Mouse (Mus musculus): ENCODE data around the gene Csdc2. TPM values are rescaled to one million over a fixed set of nuclear protein-coding genes. Genes with fewer than 3 reads are reported as not detected.

Gene Csdc2
- polyA plus RNA-seq, 1 experiment from 2014 or later: 48.0 TPM

GRCm38 (mm10) chr15:81928277-81928676 is 8.3 kb upstream of the Csdc2 start:
- no peak for ATAC-seq (ENCODE audit: low FRiP score)
- Histone ChIP-seq H3K4me2 (replicated peaks) (no peak overlapping the region), H3K36me3 (no peaks in the 10 kb centered on the region), H3K4me3 (no peak overlapping the region), H3K27ac (0 out of 2 replicates have a peak overlapping the region, but pooled peaks have one; percentile 30), H3K27me3 (no peaks in the 10 kb centered on the region), H3K4me1 (peaks cover 20% of the 10 kb centered on the region), H3K9ac (no peak overlapping the region), H3K9me3 (replicated peaks) (no peaks in the 10 kb centered on the region)
- 50% methylated on average over 11 of the region's 11 CpGs for WGBS

DNA sequence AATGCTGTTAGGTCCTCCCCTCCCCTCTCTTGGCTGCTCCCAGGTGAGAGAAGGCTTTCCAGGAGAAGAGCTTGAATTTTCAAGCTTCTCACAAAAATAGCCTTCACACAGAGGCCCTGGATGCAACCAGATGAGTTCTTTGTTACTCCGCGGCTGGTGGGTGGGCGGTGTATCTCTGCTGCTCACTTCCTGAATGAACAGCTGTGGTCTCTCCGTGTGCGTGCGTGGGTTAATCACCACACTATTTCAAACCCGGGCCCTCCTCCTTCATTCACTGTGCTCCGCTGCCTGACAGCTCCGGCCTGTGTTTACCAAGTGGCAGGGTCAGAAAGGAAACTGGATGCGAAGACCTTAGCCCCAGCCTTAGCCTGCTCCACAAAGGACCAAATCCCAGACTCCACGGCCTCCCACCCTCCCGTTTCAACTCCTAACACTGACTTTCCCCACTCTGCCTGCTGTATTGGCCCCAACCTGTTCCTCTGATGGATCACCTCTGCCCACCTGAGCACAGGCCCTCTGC is 3.5 kb upstream of the Csdc2 start:
- no peak overlapping the region for H3K4me3 ChIP-seq
- no peak overlapping the region for H3K27ac ChIP-seq
- ATAC-seq (ENCODE audit: low FRiP score): no peak
- H3K4me1 ChIP-seq: peaks cover 23% of the 10 kb centered on the region
- H3K4me2 ChIP-seq (replicated peaks): no peak overlapping the region
- H3K9ac ChIP-seq: no peak overlapping the region
- H3K9me3 ChIP-seq (replicated peaks): no peaks in the 10 kb centered on the region
- H3K36me3 ChIP-seq: no peaks in the 10 kb centered on the region
- 34% methylated on average over 12 of the region's 12 CpGs for WGBS
- H3K27me3 ChIP-seq: no peaks in the 10 kb centered on the region

DNA sequence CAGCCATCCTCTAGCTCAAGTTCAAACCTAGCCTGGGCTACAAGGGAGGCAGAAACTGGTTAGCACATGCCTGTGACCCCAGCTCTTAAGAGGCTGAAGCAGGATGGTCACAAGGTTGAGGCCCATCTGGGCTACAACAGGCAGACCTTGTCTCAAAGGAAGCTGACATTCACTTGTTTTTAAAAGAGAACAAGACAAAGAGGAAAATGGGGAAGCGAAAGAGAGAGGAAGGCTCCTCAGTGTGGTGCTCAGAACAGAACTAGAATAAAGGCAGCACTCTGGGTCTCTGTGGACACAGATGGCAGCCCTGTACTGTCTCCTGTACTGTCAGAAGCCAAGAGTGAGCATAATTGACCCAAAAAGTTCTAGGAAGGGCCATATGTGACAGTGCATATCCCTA is 2.6 kb upstream of the Csdc2 start:
- Histone ChIP-seq H3K27me3 (no peaks in the 10 kb centered on the region), H3K9ac (no peak overlapping the region), H3K4me2 (replicated peaks) (no peak overlapping the region), H3K4me1 (peaks cover 31% of the 10 kb centered on the region), H3K9me3 (replicated peaks) (no peaks in the 10 kb centered on the region), H3K4me3 (no peak overlapping the region), H3K27ac (no peak overlapping the region), H3K36me3 (no peaks in the 10 kb centered on the region)
- 79% methylated on average over 1 of the region's 1 CpGs for WGBS
- ATAC-seq (ENCODE audit: low FRiP score): no peak

- H3K27me3 ChIP-seq: no peaks in the 10 kb centered on the region
- peak; percentile 17 for ATAC-seq (ENCODE audit: low FRiP score)
- H3K27ac ChIP-seq: peak overlapping the region; percentile 89
- no peaks in the 10 kb centered on the region for H3K36me3 ChIP-seq
- peak overlapping the region; percentile 65 for H3K4me2 ChIP-seq (replicated peaks)
- peak overlapping the region; percentile 52 for H3K4me3 ChIP-seq
- H3K4me1 ChIP-seq: peaks cover 32% of the 10 kb centered on the region
- no peaks in the 10 kb centered on the region for H3K9me3 ChIP-seq (replicated peaks)
- 58% methylated on average over 7 of the region's 7 CpGs for WGBS
- H3K9ac ChIP-seq: peak overlapping the region; percentile 75
Measured at GRCm38 (mm10) chr15:81935869-81936637, 506 bp upstream of the Csdc2 start.

- no peaks in the 10 kb centered on the region for H3K36me3 ChIP-seq
- peak overlapping the region; percentile 52 for H3K4me3 ChIP-seq
- peak overlapping the region; percentile 75 for H3K9ac ChIP-seq
- peak overlapping the region; percentile 65 for H3K4me2 ChIP-seq (replicated peaks)
- peaks cover 34% of the 10 kb centered on the region for H3K4me1 ChIP-seq
- 11% methylated on average over 19 of the region's 19 CpGs for WGBS
- H3K9me3 ChIP-seq (replicated peaks): no peaks in the 10 kb centered on the region
- peak; percentile 41 for ATAC-seq (ENCODE audit: low FRiP score)
- no peaks in the 10 kb centered on the region for H3K27me3 ChIP-seq
- H3K27ac ChIP-seq: peak overlapping the region; percentile 89
Measured at GRCm38 (mm10) chr15:81937098-81937972, 776 bp downstream of the Csdc2 start.

DNA sequence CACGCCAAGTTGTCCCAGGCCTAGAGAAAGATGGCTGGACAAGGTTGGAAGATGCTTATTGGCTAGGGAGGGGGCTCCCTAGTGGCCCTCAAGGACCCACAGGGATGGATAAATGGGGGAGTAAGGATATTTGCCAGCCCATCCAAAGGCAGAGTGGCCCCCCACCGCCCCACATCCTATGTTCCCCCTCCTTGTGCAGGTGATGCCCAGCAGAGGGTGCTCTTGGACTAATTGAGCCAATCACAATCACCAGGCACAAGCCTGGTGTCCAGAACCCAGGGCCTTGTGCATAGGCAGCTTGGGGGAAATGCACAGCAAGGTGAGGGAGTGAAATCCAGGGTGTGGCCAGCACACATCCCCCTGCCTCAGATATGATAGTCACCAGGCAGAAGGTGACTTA is 1.7 kb downstream of the Csdc2 start:
- Histone ChIP-seq H3K36me3 (no peaks in the 10 kb centered on the region), H3K27ac (peak overlapping the region; percentile 89), H3K4me2 (replicated peaks) (peak overlapping the region; percentile 65), H3K4me1 (peaks cover 43% of the 10 kb centered on the region), H3K9ac (peak overlapping the region; percentile 75; the same call in 1 of the 2 replicates), H3K9me3 (replicated peaks) (no peaks in the 10 kb centered on the region), H3K27me3 (no peaks in the 10 kb centered on the region), H3K4me3 (peak overlapping the region; percentile 52)
- WGBS: 29% methylated on average over 2 of the region's 2 CpGs
- no peak for ATAC-seq (ENCODE audit: low FRiP score)

GRCm38 (mm10) chr15:81939157-81939715 is 2.7 kb downstream of the Csdc2 start:
- H3K4me2 ChIP-seq (replicated peaks): no peak overlapping the region
- H3K4me3 ChIP-seq: no peak overlapping the region
- H3K9me3 ChIP-seq (replicated peaks): no peaks in the 10 kb centered on the region
- H3K9ac ChIP-seq: 0 out of 2 replicates have a peak overlapping the region, but pooled peaks have one; percentile 75
- ATAC-seq (ENCODE audit: low FRiP score): no peak
- H3K27ac ChIP-seq: no peak overlapping the region
- H3K36me3 ChIP-seq: no peaks in the 10 kb centered on the region
- WGBS: 85% methylated on average over 10 of the region's 10 CpGs
- peaks cover 47% of the 10 kb centered on the region for H3K4me1 ChIP-seq
- no peaks in the 10 kb centered on the region for H3K27me3 ChIP-seq

GRCm38 (mm10) chr15:81939774-81940173 is 3.2 kb downstream of the Csdc2 start:
- Histone ChIP-seq H3K9ac (no peak overlapping the region), H3K27ac (no peak overlapping the region), H3K36me3 (no peaks in the 10 kb centered on the region), H3K4me2 (replicated peaks) (no peak overlapping the region), H3K4me1 (peaks cover 47% of the 10 kb centered on the region), H3K9me3 (replicated peaks) (no peaks in the 10 kb centered on the region), H3K27me3 (no peaks in the 10 kb centered on the region), H3K4me3 (no peak overlapping the region)
- WGBS: 95% methylated on average over 4 of the region's 4 CpGs
- no peak for ATAC-seq (ENCODE audit: low FRiP score)

DNA sequence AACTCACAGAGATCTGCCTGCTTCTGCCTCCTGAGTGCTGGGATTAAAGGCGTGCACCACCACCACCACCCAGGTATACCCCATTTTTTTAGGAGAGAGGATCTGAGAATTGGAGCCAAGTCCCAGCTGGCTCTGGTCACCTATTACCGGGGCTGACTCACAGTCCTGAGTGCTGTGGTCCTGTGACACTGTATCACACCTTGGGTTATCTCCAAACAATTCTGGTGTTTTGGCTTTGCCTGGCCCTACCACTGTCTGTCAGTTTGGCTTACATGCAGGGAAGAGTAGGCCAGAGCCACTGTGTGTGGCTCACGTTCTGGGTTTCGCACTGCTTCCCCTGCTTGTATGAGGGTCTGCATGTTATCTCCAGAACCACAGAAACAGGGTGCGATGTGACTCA is 3.7 kb downstream of the Csdc2 start:
- no peaks in the 10 kb centered on the region for H3K27me3 ChIP-seq
- H3K9ac ChIP-seq: no peak overlapping the region
- 92% methylated on average over 5 of the region's 5 CpGs for WGBS
- no peak overlapping the region for H3K4me3 ChIP-seq
- H3K36me3 ChIP-seq: no peaks in the 10 kb centered on the region
- no peak for ATAC-seq (ENCODE audit: low FRiP score)
- no peak overlapping the region for H3K27ac ChIP-seq
- H3K4me2 ChIP-seq (replicated peaks): no peak overlapping the region
- no peaks in the 10 kb centered on the region for H3K9me3 ChIP-seq (replicated peaks)
- peaks cover 47% of the 10 kb centered on the region for H3K4me1 ChIP-seq

DNA sequence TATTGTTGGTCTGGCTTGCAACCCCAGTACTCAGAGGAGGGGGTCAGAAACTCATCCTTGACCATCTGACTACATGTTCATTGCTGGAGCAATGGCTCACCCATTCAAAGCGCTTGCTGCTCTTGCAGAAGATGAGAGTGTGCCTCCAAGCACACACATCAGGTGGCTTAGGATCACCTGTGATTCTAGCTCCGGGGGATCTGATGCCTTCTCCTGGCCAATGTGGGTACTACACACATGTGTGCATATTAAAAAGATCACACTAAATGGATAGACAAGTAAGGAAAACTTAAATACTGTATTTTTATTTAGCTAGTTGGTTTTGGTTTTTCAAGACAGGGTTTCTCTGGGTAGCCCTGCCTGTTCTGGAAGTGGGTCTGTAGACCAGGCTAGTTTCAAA is 4.5 kb downstream of the Csdc2 start:
- WGBS: 95% methylated on average over 2 of the region's 2 CpGs
- H3K4me1 ChIP-seq: peaks cover 45% of the 10 kb centered on the region

GRCm38 (mm10) chr15:81943176-81943749 is 6.7 kb downstream of the Csdc2 start:
- 7% methylated on average over 9 of the region's 9 CpGs for WGBS
- peaks cover 23% of the 10 kb centered on the region for H3K4me1 ChIP-seq
- ATAC-seq (ENCODE audit: low FRiP score): peak; percentile 85
- peak overlapping the region; percentile 32; the same call in 1 of the 2 replicates for H3K9ac ChIP-seq
- peaks cover 12% of the 10 kb centered on the region for H3K36me3 ChIP-seq
- H3K4me2 ChIP-seq (replicated peaks): peak overlapping the region; percentile 25; the same call in 1 of the 2 replicates
- no peak overlapping the region for H3K4me3 ChIP-seq
- no peaks in the 10 kb centered on the region for H3K27me3 ChIP-seq
- H3K9me3 ChIP-seq (replicated peaks): no peaks in the 10 kb centered on the region
- H3K27ac ChIP-seq: peak overlapping the region; percentile 65

More for the DNA sequence above, 4.5 kb downstream of the Csdc2 start:
- Histone ChIP-seq H3K4me2 (replicated peaks) (no peak overlapping the region), H3K4me3 (no peak overlapping the region), H3K36me3 (no peaks in the 10 kb centered on the region), H3K9me3 (replicated peaks) (no peaks in the 10 kb centered on the region), H3K27ac (no peak overlapping the region), H3K9ac (no peak overlapping the region), H3K27me3 (no peaks in the 10 kb centered on the region)
- no peak for ATAC-seq (ENCODE audit: low FRiP score)

Data from hindbrain, embryonic 12.5 days (tissue).